Mouse (Mus musculus): Measurements from ENCODE around the gene Nxn. TPM values are rescaled to one million over a fixed set of nuclear protein-coding genes. Genes with fewer than 3 reads are reported as not detected.

The Nxn gene
- polyA plus RNA-seq, 1 experiment from 2014 or later, result 57.3 TPM

DNA sequence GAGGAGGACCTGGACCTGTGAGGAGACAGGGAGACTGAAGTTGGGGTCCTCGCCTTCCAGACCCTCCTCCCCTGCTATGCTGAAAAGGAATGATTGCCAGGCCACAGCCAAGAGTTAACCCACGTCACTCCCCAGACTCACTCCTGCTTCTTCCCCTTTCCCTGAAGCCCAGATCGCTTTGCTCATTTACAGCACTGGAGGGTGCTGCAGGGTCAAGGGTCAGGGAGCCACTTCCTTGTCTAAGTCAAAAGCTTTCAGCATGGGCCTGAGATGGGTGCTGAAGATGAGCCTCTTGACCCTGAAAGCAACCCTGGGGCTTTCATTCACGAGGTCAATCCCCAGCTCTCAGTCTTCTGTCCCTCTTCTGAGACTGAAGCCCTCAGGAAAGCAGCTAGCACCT, 20.2 kb upstream of the Nxn start:
- H3K9me3 ChIP-seq (replicated peaks), result no peaks in the 10 kb centered on the region
- H3K27ac ChIP-seq, result no peak overlapping the region
- H3K4me2 ChIP-seq (replicated peaks), result no peak overlapping the region
- WGBS, result 76% methylated on average over 4 of the region's 4 CpGs
- ATAC-seq (ENCODE audit: low FRiP score), result no peak
- peaks cover 98% of the 10 kb centered on the region for H3K36me3 ChIP-seq
- no peak overlapping the region for H3K9ac ChIP-seq
- no peaks in the 10 kb centered on the region for H3K4me1 ChIP-seq
- no peak overlapping the region for H3K4me3 ChIP-seq
- no peaks in the 10 kb centered on the region for H3K27me3 ChIP-seq

DNA sequence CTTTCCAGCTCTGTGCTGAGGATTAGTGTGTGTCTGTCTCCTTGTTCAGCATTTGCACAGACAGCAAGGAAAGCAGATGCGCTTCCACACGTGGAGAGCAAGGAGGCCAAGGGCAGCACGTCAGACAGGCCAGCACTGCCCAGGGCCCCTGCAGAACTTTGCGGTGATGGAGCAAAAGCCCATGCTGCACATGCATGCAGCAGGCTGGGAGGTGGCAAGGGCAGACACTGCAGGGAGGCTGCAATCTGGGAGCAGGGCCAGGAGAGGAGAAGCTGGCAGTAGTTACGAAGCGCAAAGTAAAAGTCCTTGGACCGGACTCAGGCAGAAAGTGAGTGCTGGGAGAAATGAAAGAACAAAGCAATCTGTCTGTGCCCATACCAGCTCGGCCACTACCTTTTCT, 19.5 kb upstream of the Nxn start:
- ATAC-seq (ENCODE audit: low FRiP score), result no peak
- Histone ChIP-seq H3K4me3 (no peak overlapping the region), H3K4me1 (no peaks in the 10 kb centered on the region), H3K36me3 (peaks cover 97% of the 10 kb centered on the region), H3K4me2 (replicated peaks) (no peak overlapping the region), H3K9ac (no peak overlapping the region), H3K27ac (no peak overlapping the region), H3K27me3 (no peaks in the 10 kb centered on the region), H3K9me3 (replicated peaks) (no peaks in the 10 kb centered on the region)
- 83% methylated on average over 8 of the region's 8 CpGs for WGBS

DNA sequence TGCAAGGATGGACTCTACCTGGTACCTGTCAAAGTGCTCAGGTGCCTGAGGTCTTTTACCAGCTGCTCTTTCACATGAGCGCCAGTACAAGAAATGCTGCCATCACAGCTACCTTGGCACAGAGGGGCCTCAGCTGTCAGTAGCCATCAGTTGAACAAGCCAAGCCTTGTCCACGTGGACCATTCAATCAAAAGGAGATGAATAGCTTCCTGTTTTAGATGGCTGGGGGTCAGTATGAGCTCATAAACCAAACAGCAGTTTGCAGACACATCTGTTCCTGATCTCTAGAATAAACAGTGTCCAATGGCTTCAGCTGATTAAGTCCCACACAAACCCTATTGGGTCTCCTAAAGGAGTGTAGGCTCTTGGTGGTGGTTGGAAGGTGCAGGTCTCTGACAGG, 17.0 kb upstream of the Nxn start:
- no peak overlapping the region for H3K4me3 ChIP-seq
- 63% methylated on average over 2 of the region's 2 CpGs for WGBS
- no peak overlapping the region for H3K9ac ChIP-seq
- H3K4me2 ChIP-seq (replicated peaks), result no peak overlapping the region
- no peak overlapping the region for H3K27ac ChIP-seq
- H3K27me3 ChIP-seq, result no peaks in the 10 kb centered on the region
- no peaks in the 10 kb centered on the region for H3K9me3 ChIP-seq (replicated peaks)
- H3K4me1 ChIP-seq, result no peaks in the 10 kb centered on the region
- H3K36me3 ChIP-seq, result peaks cover 91% of the 10 kb centered on the region
- ATAC-seq (ENCODE audit: low FRiP score), result no peak

DNA sequence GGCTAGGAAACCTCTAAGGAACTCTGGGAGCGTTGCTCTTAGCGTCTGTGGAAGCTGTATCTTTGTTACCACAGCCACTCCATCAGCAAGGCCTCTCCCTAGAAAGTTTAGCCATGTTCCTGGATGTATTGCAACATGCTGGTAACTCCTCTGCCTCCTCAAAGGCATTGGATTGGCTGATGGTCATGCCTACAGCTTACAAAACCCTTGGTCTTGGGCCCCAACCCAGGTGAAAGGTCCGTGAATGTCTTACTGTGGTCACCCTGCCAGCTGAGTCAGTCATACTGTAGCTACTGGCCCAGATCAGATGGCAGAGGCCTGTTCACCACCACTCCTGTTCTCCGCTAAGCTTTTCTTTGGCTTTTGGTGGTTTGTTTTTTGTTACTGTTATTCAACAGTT, 16.1 kb upstream of the Nxn start:
- Histone ChIP-seq H3K4me2 (replicated peaks) (no peak overlapping the region), H3K9me3 (replicated peaks) (no peaks in the 10 kb centered on the region), H3K36me3 (peaks cover 81% of the 10 kb centered on the region), H3K4me3 (no peak overlapping the region), H3K27ac (no peak overlapping the region), H3K4me1 (no peaks in the 10 kb centered on the region), H3K27me3 (no peaks in the 10 kb centered on the region), H3K9ac (no peak overlapping the region)
- ATAC-seq (ENCODE audit: low FRiP score), result no peak
- 95% methylated on average over 4 of the region's 4 CpGs for WGBS

DNA sequence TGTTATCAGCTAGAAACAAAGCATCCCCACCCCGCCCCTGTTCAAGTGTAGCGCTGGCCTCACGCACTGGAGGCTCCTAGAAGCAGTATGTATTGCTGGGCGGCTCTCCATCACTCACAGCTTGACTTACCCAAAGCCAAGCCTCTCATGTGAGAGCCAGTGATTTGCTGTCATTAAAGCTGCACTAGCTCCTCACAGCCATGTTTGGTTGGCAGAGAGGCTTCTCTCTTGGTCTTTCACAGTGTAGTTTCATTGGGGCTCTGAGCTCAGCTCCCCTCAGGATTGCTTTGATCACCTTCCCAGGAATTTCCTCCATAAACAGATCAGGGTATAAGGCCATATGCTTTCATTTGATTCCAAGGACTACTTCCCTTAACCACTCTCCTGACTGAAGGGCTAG, 14.3 kb upstream of the Nxn start:
- WGBS, result 89% methylated on average over 4 of the region's 4 CpGs
- H3K9me3 ChIP-seq (replicated peaks), result no peaks in the 10 kb centered on the region
- no peak overlapping the region for H3K27ac ChIP-seq
- no peak overlapping the region for H3K4me3 ChIP-seq
- peaks cover 63% of the 10 kb centered on the region for H3K36me3 ChIP-seq
- no peaks in the 10 kb centered on the region for H3K27me3 ChIP-seq
- H3K4me2 ChIP-seq (replicated peaks), result no peak overlapping the region
- no peak for ATAC-seq (ENCODE audit: low FRiP score)
- H3K4me1 ChIP-seq, result peaks cover 8% of the 10 kb centered on the region; the same call in 1 of the 2 replicates
- no peak overlapping the region for H3K9ac ChIP-seq

DNA sequence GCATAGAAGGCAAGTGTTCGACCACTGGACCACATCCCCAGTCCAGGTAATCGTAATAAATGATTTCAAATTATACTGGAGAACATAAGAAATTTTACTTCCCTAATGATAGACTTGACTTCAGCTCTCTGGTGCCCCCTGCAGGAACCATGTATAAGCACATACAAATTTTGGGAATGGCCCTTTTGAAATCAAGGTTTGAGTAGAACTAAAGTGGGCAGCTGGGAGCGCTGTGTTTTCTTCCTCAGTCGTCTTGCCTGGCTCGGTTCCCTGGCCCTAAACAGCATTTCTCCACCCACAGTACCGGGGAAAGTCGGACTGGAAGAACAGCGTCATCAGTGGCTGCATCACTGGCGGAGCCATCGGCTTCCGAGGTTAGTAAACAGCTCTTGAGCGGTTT, 11.9 kb upstream of the Nxn start:
- 74% methylated on average over 12 of the region's 12 CpGs for WGBS
- Histone ChIP-seq H3K9ac (no peak overlapping the region), H3K4me1 (peaks cover 16% of the 10 kb centered on the region), H3K27ac (no peak overlapping the region), H3K4me3 (no peak overlapping the region), H3K27me3 (no peaks in the 10 kb centered on the region), H3K9me3 (replicated peaks) (no peaks in the 10 kb centered on the region), H3K4me2 (replicated peaks) (no peak overlapping the region), H3K36me3 (peaks cover 40% of the 10 kb centered on the region)
- ATAC-seq (ENCODE audit: low FRiP score), result no peak

DNA sequence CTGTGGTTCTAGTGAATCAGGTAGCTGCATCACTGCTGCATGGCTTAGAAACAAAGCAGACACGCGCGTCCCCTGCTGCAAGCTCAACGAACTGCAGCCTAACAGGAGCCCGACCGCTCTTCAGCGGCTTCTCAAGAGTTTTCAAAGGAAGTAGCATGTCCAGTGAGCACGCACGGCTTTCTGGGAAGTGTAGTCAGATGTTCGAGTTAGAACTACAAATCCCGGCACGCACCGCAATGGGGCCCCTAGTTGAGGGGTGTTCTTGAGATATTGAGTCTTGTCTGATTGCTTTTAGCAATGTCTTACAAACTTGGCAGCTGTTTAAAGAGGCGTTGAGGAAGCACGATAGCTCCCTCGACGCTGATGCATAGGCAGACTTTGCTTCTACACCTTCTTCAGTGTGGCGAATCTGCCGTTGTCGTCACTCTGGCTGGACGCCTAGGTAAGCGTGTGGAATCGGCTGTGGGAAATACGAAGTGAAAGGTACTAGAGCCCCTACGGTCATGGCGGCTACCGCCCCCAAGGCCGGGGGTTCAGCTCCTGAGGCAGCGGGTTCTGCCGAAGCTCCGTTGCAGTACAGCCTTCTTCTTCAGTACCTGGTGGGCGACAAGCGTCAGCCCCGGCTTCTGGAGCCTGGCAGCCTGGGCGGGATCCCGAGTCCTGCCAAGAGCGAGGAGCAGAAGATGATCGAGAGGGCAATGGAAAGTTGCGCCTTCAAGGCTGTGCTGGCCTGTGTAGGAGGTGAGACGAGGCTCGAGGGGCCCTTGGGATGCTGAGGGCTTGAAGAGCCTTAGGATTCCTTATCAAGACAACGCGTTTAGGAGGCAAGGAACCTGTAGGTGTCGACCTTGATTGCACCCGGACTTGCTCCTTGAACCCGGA, 8.0 kb upstream of the Nxn start, which contains the start of gene Timm22:
Timm22 (plus strand) TSS at position 251 of the 882 bp plus-strand sequence.
- H3K27ac ChIP-seq, result peak within 1 kb of the TSS; percentile 50
- peak; percentile 94 for ATAC-seq (ENCODE audit: low FRiP score)
- no peaks in the 10 kb centered on the region for H3K27me3 ChIP-seq
- peak within 1 kb of the TSS; percentile 89 for H3K4me3 ChIP-seq
- H3K9me3 ChIP-seq (replicated peaks), result no peaks in the 10 kb centered on the region
- under 1% methylated on average over 46 of the region's 46 CpGs for WGBS
- peaks cover 3% of the 10 kb centered on the region for H3K36me3 ChIP-seq
- peaks cover 16% of the 10 kb centered on the region for H3K4me1 ChIP-seq
- peak within 1 kb of the TSS; percentile 82 for H3K4me2 ChIP-seq (replicated peaks)
- H3K9ac ChIP-seq, result peak within 1 kb of the TSS; percentile 87

DNA sequence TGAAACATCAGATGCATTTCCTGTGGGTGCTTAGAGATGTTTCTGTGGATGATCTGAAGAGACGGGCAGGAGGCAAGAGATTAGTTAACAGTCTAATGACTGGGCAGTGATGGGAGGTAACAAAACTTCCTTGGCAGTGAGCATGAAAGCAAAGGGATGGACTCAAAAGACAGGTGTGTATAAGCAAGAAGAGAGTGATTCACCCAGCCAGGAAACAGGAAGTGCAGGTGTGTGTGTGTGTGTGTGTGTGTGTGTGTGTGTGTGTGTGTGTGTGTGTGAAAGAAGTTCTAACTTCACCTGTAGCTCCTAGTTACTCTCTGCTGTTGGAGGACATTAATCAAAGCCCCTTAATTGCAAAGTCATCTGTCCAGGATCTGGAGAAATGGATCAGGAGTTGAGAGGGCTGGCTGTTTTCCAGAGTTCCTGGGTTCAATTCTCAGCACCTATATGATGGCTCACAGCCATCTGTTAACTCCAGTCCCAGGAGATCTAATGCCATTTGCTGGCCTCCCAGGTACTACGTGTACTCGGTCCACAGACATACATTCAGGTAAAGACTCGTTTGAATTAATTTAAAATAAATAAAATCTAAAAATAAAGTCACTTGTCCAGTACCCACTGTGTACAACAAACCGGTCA, 6.8 kb upstream of the Nxn start:
- ATAC-seq (ENCODE audit: low FRiP score), result 0 out of 2 replicates have a peak, but pooled peaks have one; percentile 0
- no peaks in the 10 kb centered on the region for H3K9me3 ChIP-seq (replicated peaks)
- no peaks in the 10 kb centered on the region; the same call in 1 of the 2 replicates for H3K36me3 ChIP-seq
- no peak overlapping the region for H3K27ac ChIP-seq
- H3K4me1 ChIP-seq, result peaks cover 16% of the 10 kb centered on the region
- no peak overlapping the region for H3K4me2 ChIP-seq (replicated peaks)
- H3K9ac ChIP-seq, result no peak overlapping the region
- WGBS, result 89% methylated on average over 5 of the region's 5 CpGs
- no peak overlapping the region for H3K4me3 ChIP-seq
- no peaks in the 10 kb centered on the region for H3K27me3 ChIP-seq

DNA sequence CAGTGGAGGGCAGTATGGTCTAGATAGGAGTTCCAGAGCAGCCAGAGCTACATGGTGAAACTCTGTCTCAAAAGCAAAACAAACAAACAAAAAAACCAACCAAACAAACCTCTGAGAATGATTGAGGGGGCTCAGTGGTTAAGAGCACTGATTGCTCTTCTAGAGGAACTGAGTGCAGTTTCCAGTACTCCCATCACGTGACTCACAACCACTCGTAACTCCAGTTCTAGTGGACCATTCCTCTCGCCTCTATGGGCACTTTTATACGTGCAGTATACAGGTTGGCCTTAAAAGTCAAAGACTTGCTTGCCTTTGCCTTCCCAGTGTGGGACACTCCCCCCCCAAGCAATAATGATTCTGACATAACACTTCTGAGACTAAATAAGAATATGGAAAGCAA, 6.2 kb upstream of the Nxn start:
- no peaks in the 10 kb centered on the region; the same call in 1 of the 2 replicates for H3K36me3 ChIP-seq
- ATAC-seq (ENCODE audit: low FRiP score), result no peak
- peaks cover 16% of the 10 kb centered on the region for H3K4me1 ChIP-seq
- WGBS, result 82% methylated on average over 4 of the region's 4 CpGs
- H3K9ac ChIP-seq, result no peak overlapping the region
- no peak overlapping the region for H3K4me2 ChIP-seq (replicated peaks)
- no peaks in the 10 kb centered on the region for H3K9me3 ChIP-seq (replicated peaks)
- no peaks in the 10 kb centered on the region for H3K27me3 ChIP-seq
- H3K4me3 ChIP-seq, result no peak overlapping the region
- no peak overlapping the region for H3K27ac ChIP-seq

DNA sequence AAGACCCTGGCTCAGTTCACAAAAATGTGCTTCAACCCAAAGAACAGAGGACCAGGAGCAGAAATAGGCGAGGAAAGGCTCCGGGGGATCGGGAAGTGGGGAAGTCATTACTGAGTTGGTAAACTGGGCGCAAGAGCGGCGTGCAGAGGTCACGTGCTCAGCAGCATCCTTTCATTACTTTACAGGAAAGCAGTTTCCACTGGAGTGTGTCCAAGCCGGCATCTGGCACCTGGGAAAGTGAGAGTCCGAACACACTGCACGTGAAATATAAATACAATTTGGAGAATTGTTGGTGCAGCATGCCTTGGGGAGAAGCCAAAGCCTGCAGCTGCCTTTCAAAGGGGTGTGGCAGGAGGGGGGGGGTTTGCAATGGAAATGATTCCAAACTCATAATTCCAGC, 2.5 kb upstream of the Nxn start:
- Histone ChIP-seq H3K9ac (no peak overlapping the region), H3K27me3 (no peaks in the 10 kb centered on the region), H3K36me3 (no peaks in the 10 kb centered on the region), H3K4me3 (no peak overlapping the region), H3K9me3 (replicated peaks) (no peaks in the 10 kb centered on the region), H3K27ac (no peak overlapping the region), H3K4me1 (peaks cover 11% of the 10 kb centered on the region), H3K4me2 (replicated peaks) (no peak overlapping the region)
- 75% methylated on average over 10 of the region's 10 CpGs for WGBS
- no peak for ATAC-seq (ENCODE audit: low FRiP score)

DNA sequence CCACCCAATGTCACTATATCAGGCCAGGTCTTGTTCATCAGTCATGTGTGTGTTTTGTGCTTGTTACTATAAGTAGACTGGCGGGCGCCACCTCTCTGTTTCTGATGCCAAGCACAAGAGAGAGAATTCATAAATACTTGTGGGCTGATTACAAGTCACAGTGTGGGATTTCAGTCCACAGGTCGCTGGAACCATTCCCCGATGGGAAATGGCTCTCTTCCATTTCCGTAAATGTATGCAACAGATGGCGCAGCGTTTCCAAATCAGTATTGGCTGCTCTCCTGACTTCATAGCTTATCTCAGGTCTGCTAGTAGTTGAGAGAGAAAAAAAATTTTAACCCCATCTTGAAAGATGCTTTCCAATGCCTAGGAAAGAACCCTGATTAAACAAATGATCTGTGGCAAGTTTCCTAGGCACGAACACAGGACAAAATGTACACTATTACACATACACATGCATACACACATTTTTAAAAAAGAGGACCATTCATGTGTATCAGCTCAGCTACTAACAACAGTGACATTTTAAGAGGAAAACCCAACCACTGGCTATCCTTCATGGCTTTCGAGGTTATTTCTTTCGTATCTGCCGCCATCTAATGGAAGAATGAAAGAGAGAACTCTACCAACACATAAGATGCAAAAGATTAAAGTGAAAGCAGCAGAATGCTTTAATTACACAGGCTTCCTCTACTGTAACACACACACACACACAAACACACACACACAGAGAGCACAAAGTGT, 819 bp upstream of the Nxn start:
- peak overlapping the region; percentile 18; the same call in 1 of the 2 replicates for H3K27ac ChIP-seq
- 0 out of 2 replicates have a peak, but pooled peaks have one; percentile 17 for ATAC-seq (ENCODE audit: low FRiP score)
- H3K27me3 ChIP-seq, result no peaks in the 10 kb centered on the region
- H3K4me2 ChIP-seq (replicated peaks), result peak overlapping the region; percentile 87
- peak overlapping the region; percentile 90 for H3K4me3 ChIP-seq
- WGBS, result 15% methylated on average over 11 of the region's 11 CpGs
- H3K4me1 ChIP-seq, result peaks cover 12% of the 10 kb centered on the region
- no peaks in the 10 kb centered on the region for H3K9me3 ChIP-seq (replicated peaks)
- no peaks in the 10 kb centered on the region for H3K36me3 ChIP-seq
- no peak overlapping the region; the same call in 1 of the 2 replicates for H3K9ac ChIP-seq

DNA sequence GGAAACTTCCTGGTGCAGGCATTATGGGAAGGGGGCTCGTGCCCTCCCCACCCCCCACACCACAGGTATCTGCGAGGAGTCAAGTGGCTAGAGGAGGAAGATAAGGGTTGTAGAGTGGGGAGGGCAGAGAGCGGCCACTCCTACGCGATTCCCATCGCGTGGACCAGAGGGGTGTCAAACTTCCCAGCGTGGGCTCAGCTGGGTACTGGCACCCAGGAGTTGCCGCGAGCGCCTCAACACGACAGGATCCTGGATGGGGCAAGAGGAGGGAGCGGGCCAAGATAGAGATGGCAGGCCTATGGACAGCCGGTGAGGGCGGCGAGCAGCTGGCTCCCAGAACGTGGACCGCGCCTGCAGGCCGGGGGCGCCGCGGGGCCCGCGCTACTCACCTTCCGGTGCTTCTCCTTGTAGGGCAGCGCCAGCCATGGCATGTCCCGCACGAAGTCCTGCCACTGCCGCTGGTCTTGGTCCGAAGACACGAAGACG, 585 bp downstream of the Nxn start:
- H3K4me2 ChIP-seq (replicated peaks), result peak overlapping the region; percentile 87
- peak overlapping the region; percentile 88 for H3K9ac ChIP-seq
- peak; percentile 75 for ATAC-seq (ENCODE audit: low FRiP score)
- H3K27ac ChIP-seq, result peak overlapping the region; percentile 91
- under 1% methylated on average over 33 of the region's 33 CpGs for WGBS
- H3K27me3 ChIP-seq, result no peaks in the 10 kb centered on the region
- no peaks in the 10 kb centered on the region for H3K9me3 ChIP-seq (replicated peaks)
- peak overlapping the region; percentile 90 for H3K4me3 ChIP-seq
- H3K4me1 ChIP-seq, result peaks cover 12% of the 10 kb centered on the region
- H3K36me3 ChIP-seq, result no peaks in the 10 kb centered on the region
